Mouse (Mus musculus): ENCODE data around the gene Heatr6.

The Heatr6 gene

GRCm38 (mm10) chr11:83753581-83754181 lies at the start of gene Heatr6:
Gene Heatr6, plus strand, starts transcription at chr11:83753696.
- DNase-seq = peak; percentile 88

- DNase-seq = no peak
Measured at GRCm38 (mm10) chr11:83703705-83704104, 49.8 kb upstream of the Heatr6 start, which contains the start of gene Wfdc17. Gene Wfdc17, plus strand, starts transcription at chr11:83703991.

GRCm38 (mm10) chr11:83708715-83709114 lies 44.8 kb upstream of the Heatr6 start, which contains the start of gene Wfdc18:
Gene Wfdc18, plus strand, starts transcription at chr11:83709015.
- DNase-seq = no peak

- no peak for DNase-seq
Measured at GRCm38 (mm10) chr11:83709683-83710082, 43.8 kb upstream of the Heatr6 start.

- no peak for DNase-seq
Measured at GRCm38 (mm10) chr11:83712671-83713070, 40.8 kb upstream of the Heatr6 start.

GRCm38 (mm10) chr11:83713925-83714324 lies 39.6 kb upstream of the Heatr6 start:
- no peak for DNase-seq

- DNase-seq = no peak
Measured at GRCm38 (mm10) chr11:83717042-83717665, 36.3 kb upstream of the Heatr6 start.

GRCm38 (mm10) chr11:83720766-83721165 lies 32.7 kb upstream of the Heatr6 start:
- DNase-seq = no peak

GRCm38 (mm10) chr11:83728757-83729432 lies 24.6 kb upstream of the Heatr6 start:
- DNase-seq = no peak

- DNase-seq = no peak
Measured at GRCm38 (mm10) chr11:83731116-83731515, 22.4 kb upstream of the Heatr6 start.

GRCm38 (mm10) chr11:83733071-83733640 lies 20.3 kb upstream of the Heatr6 start:
- DNase-seq = no peak

GRCm38 (mm10) chr11:83734215-83734614 lies 19.3 kb upstream of the Heatr6 start:
- no peak for DNase-seq

- no peak for DNase-seq
Measured at GRCm38 (mm10) chr11:83735881-83736280, 17.6 kb upstream of the Heatr6 start.

GRCm38 (mm10) chr11:83737109-83737558 lies 16.4 kb upstream of the Heatr6 start:
- DNase-seq = no peak

GRCm38 (mm10) chr11:83739241-83739640 lies 14.3 kb upstream of the Heatr6 start:
- peak; percentile 84 for DNase-seq

- DNase-seq = no peak
Measured at GRCm38 (mm10) chr11:83740443-83740991, 13.0 kb upstream of the Heatr6 start.

- no peak for DNase-seq
Measured at GRCm38 (mm10) chr11:83741841-83742240, 11.7 kb upstream of the Heatr6 start.

- DNase-seq = peak; percentile 12
Measured at GRCm38 (mm10) chr11:83742731-83743355, 10.7 kb upstream of the Heatr6 start.

- DNase-seq = no peak
Measured at GRCm38 (mm10) chr11:83743525-83743924, 10.0 kb upstream of the Heatr6 start.

- no peak for DNase-seq
Measured at GRCm38 (mm10) chr11:83746152-83746551, 7.3 kb upstream of the Heatr6 start.

- DNase-seq = no peak
Measured at GRCm38 (mm10) chr11:83746681-83747080, 6.8 kb upstream of the Heatr6 start, which contains the start of gene Wfdc21. Gene Wfdc21, plus strand, starts transcription at chr11:83746940.

- no peak for DNase-seq
Measured at GRCm38 (mm10) chr11:83747376-83748265, 5.9 kb upstream of the Heatr6 start.

Measured in lung, postnatal 14 days (tissue).